Mouse (Mus musculus): ENCODE data around the gene Eya3. TPM values are rescaled to one million over a fixed set of nuclear protein-coding genes. Genes with fewer than 3 reads are reported as not detected.
"Not testable (repeated sequence)": the region's sequence is repeated elsewhere in the genome, so short reads cannot be mapped to it uniquely, and the experiment has no call there.

The Eya3 gene
- polyA plus RNA-seq, 1 experiment, result 23.0 TPM

GRCm38 (mm10) chr4:132599764-132600163 is 39.0 kb upstream of the Eya3 start:
- no peak overlapping the region for H3ac ChIP-seq (ENCODE audit: control insufficient read depth, insufficient read length, low read depth)
- H3K27me3 ChIP-seq (ENCODE audit: control insufficient read depth, insufficient read depth, insufficient read length), result no peaks in the 10 kb centered on the region
- no peak for TF ChIP-seq CEBPB (IDR thresholded peaks at IDR 0.05; ENCODE audit: low read depth)
- TF ChIP-seq USF1 (IDR thresholded peaks at IDR 0.05; ENCODE audit: low read depth), result no peak
- TF ChIP-seq MYOD1 (IDR thresholded peaks at IDR 0.05; ENCODE audit: control insufficient read depth, insufficient read length, low read depth), result no peak
- TF ChIP-seq MYOG (IDR thresholded peaks at IDR 0.05; ENCODE audit: control insufficient read depth, extremely low read depth, insufficient read length), result no peak
- no peak for TF ChIP-seq FOSL1 (IDR thresholded peaks at IDR 0.05; ENCODE audit: insufficient read depth, low read length, poor library complexity, severe bottlenecking)
- no peak for TF ChIP-seq MAX (IDR thresholded peaks at IDR 0.05)
- TF ChIP-seq CTCF (IDR thresholded peaks at IDR 0.05; ENCODE audit: control insufficient read depth, insufficient read depth, insufficient read length), result no peak
- no peaks in the 10 kb centered on the region for H3K79me2 ChIP-seq (ENCODE audit: control insufficient read depth, insufficient read depth)
- H3K79me3 ChIP-seq (ENCODE audit: low read depth), result no peaks in the 10 kb centered on the region
- H3K36me3 ChIP-seq (ENCODE audit: control insufficient read depth, insufficient read depth), result no peaks in the 10 kb centered on the region
- no peak overlapping the region for H3K4me3 ChIP-seq (ENCODE audit: insufficient read depth, poor library complexity, severe bottlenecking)

DNA sequence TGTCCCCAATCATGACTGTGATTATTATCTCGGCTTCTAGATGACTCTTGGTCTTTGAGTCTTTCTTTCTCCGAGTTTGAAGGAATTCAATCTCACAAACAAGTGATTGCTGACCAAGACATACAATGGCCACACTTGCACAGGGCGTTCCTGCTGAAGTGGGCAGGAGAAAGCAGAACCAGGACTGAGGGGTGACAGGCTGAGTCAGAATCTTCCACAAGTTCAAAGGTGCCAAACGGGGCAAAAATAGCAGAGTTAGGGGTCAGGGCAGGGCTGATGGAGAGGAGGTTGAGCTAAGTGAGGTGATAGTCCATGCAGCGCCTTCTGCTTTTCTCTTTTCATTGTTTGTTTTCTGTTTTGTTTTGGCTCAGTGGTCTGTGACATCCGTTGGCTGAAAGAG is 38.3 kb upstream of the Eya3 start:
- no peaks in the 10 kb centered on the region for H3K79me3 ChIP-seq (ENCODE audit: low read depth)
- no peaks in the 10 kb centered on the region for H3K36me3 ChIP-seq (ENCODE audit: control insufficient read depth, insufficient read depth)
- no peaks in the 10 kb centered on the region for H3K27me3 ChIP-seq (ENCODE audit: control insufficient read depth, insufficient read depth, insufficient read length)
- H3K4me3 ChIP-seq (ENCODE audit: insufficient read depth, poor library complexity, severe bottlenecking), result no peak overlapping the region
- H3K79me2 ChIP-seq (ENCODE audit: control insufficient read depth, insufficient read depth), result no peaks in the 10 kb centered on the region
- no peak overlapping the region for H3ac ChIP-seq (ENCODE audit: control insufficient read depth, insufficient read length, low read depth)
- TF ChIP-seq CEBPB (IDR thresholded peaks at IDR 0.05; ENCODE audit: low read depth), result no peak
- no peak for TF ChIP-seq FOSL1 (IDR thresholded peaks at IDR 0.05; ENCODE audit: insufficient read depth, low read length, poor library complexity, severe bottlenecking)
- no peak for TF ChIP-seq MYOD1 (IDR thresholded peaks at IDR 0.05; ENCODE audit: control insufficient read depth, insufficient read length, low read depth)
- TF ChIP-seq CTCF (IDR thresholded peaks at IDR 0.05; ENCODE audit: control insufficient read depth, insufficient read depth, insufficient read length), result no peak
- no peak for TF ChIP-seq MYOG (IDR thresholded peaks at IDR 0.05; ENCODE audit: control insufficient read depth, extremely low read depth, insufficient read length)
- no peak for TF ChIP-seq MAX (IDR thresholded peaks at IDR 0.05)
- no peak for TF ChIP-seq USF1 (IDR thresholded peaks at IDR 0.05; ENCODE audit: low read depth)

DNA sequence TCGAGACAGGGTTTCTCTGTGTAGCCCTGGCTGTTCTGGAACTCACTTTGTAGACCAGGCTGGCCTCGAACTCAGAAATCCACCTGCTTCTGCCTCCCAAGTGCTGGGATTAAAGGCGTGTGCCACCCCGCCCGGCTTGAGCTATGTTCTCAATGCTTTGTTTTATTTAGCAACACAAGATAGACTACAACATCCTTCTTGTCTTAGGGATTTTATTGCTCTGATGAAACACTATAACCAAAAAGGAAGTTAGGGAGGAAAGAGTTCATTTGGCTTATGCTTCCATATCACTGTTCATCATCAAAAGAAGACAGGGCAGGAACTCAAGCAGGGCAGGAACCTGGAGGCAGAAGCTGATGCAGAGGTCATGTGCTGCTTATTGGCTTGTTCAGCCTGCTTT is 37.5 kb upstream of the Eya3 start:
- H3K27me3 ChIP-seq (ENCODE audit: control insufficient read depth, insufficient read depth, insufficient read length); H3ac ChIP-seq (ENCODE audit: control insufficient read depth, insufficient read length, low read depth); H3K79me3 ChIP-seq (ENCODE audit: low read depth); H3K4me3 ChIP-seq (ENCODE audit: insufficient read depth, poor library complexity, severe bottlenecking); H3K79me2 ChIP-seq (ENCODE audit: control insufficient read depth, insufficient read depth); H3K36me3 ChIP-seq (ENCODE audit: control insufficient read depth, insufficient read depth): not testable (repeated sequence)

- H3K79me3 ChIP-seq (ENCODE audit: low read depth), result no peaks in the 10 kb centered on the region
- TF ChIP-seq MAX (IDR thresholded peaks at IDR 0.05) (no peak), MYOD1 (IDR thresholded peaks at IDR 0.05; ENCODE audit: control insufficient read depth, insufficient read length, low read depth) (no peak), CTCF (IDR thresholded peaks at IDR 0.05; ENCODE audit: control insufficient read depth, insufficient read depth, insufficient read length) (no peak), USF1 (IDR thresholded peaks at IDR 0.05; ENCODE audit: low read depth) (no peak), CEBPB (IDR thresholded peaks at IDR 0.05; ENCODE audit: low read depth) (no peak), MYOG (IDR thresholded peaks at IDR 0.05; ENCODE audit: control insufficient read depth, extremely low read depth, insufficient read length) (no peak), FOSL1 (IDR thresholded peaks at IDR 0.05; ENCODE audit: insufficient read depth, low read length, poor library complexity, severe bottlenecking) (no peak)
- H3K4me3 ChIP-seq (ENCODE audit: insufficient read depth, poor library complexity, severe bottlenecking), result no peak overlapping the region
- no peaks in the 10 kb centered on the region for H3K79me2 ChIP-seq (ENCODE audit: control insufficient read depth, insufficient read depth)
- H3K36me3 ChIP-seq (ENCODE audit: control insufficient read depth, insufficient read depth), result no peaks in the 10 kb centered on the region
- no peaks in the 10 kb centered on the region for H3K27me3 ChIP-seq (ENCODE audit: control insufficient read depth, insufficient read depth, insufficient read length)
- H3ac ChIP-seq (ENCODE audit: control insufficient read depth, insufficient read length, low read depth), result no peak overlapping the region
These were observed 35.3 kb upstream of the Eya3 start for GRCm38 (mm10) chr4:132603468-132603867.

GRCm38 (mm10) chr4:132605816-132606215 is 33.0 kb upstream of the Eya3 start:
- H3K79me3 ChIP-seq (ENCODE audit: low read depth), result no peaks in the 10 kb centered on the region
- no peak overlapping the region for H3K4me3 ChIP-seq (ENCODE audit: insufficient read depth, poor library complexity, severe bottlenecking)
- no peaks in the 10 kb centered on the region for H3K79me2 ChIP-seq (ENCODE audit: control insufficient read depth, insufficient read depth)
- H3K27me3 ChIP-seq (ENCODE audit: control insufficient read depth, insufficient read depth, insufficient read length), result no peaks in the 10 kb centered on the region
- no peak overlapping the region for H3ac ChIP-seq (ENCODE audit: control insufficient read depth, insufficient read length, low read depth)
- TF ChIP-seq FOSL1 (IDR thresholded peaks at IDR 0.05; ENCODE audit: insufficient read depth, low read length, poor library complexity, severe bottlenecking) (no peak), MYOD1 (IDR thresholded peaks at IDR 0.05; ENCODE audit: control insufficient read depth, insufficient read length, low read depth) (no peak), MAX (IDR thresholded peaks at IDR 0.05) (no peak), CTCF (IDR thresholded peaks at IDR 0.05; ENCODE audit: control insufficient read depth, insufficient read depth, insufficient read length) (no peak), CEBPB (IDR thresholded peaks at IDR 0.05; ENCODE audit: low read depth) (no peak), USF1 (IDR thresholded peaks at IDR 0.05; ENCODE audit: low read depth) (no peak), MYOG (IDR thresholded peaks at IDR 0.05; ENCODE audit: control insufficient read depth, extremely low read depth, insufficient read length) (no peak)
- no peaks in the 10 kb centered on the region for H3K36me3 ChIP-seq (ENCODE audit: control insufficient read depth, insufficient read depth)

GRCm38 (mm10) chr4:132608147-132608546 is 30.6 kb upstream of the Eya3 start:
- no peaks in the 10 kb centered on the region for H3K27me3 ChIP-seq (ENCODE audit: control insufficient read depth, insufficient read depth, insufficient read length)
- no peaks in the 10 kb centered on the region for H3K79me2 ChIP-seq (ENCODE audit: control insufficient read depth, insufficient read depth)
- TF ChIP-seq USF1 (IDR thresholded peaks at IDR 0.05; ENCODE audit: low read depth) (peak; percentile 64), MYOD1 (IDR thresholded peaks at IDR 0.05; ENCODE audit: control insufficient read depth, insufficient read length, low read depth) (no peak)
- H3ac ChIP-seq (ENCODE audit: control insufficient read depth, insufficient read length, low read depth), result no peak overlapping the region
- H3K79me3 ChIP-seq (ENCODE audit: low read depth), result no peaks in the 10 kb centered on the region
- no peaks in the 10 kb centered on the region for H3K36me3 ChIP-seq (ENCODE audit: control insufficient read depth, insufficient read depth)
- H3K4me3 ChIP-seq (ENCODE audit: insufficient read depth, poor library complexity, severe bottlenecking), result no peak overlapping the region
